Mouse (Mus musculus) frontal cortex, postnatal 10 days (tissue): ENCODE results near the gene Tex46.

Experiments used
- DNase-seq, 2 experiments: peaks; one replicate each; pipeline ENCODE4 v3.0.0; 2022; ENCODE audit warnings: low spot score in 2 of 2, mixed read lengths in 1 of 2

Tex46 gene

DNA sequence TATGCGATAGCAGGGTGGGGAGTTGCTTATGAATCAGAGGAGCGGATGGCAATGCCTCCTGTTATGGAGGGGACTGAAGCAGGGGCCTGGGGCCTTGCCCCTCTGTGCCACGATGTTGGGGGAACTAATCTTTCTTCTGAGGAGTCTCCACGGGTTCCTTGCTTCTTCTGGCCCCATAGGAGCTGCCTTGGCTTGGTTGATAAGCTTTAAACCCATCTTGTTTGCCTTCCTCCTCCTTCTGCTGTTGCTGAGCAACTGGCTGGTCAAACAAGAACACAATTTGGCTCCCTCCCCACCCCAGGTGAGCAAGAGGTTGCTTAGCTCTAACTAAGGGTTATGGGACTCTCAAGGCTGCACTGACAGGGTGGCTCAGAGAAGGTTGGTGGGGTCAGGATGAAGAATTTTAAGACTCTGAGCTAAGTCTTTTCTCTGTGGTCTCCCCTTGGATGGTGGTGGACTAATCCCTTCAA, at the start of gene Tex46:
Gene Tex46, plus strand, starts transcription at position 51 of the 470 bp plus-strand sequence.
- DNase-seq = no peak

DNA sequence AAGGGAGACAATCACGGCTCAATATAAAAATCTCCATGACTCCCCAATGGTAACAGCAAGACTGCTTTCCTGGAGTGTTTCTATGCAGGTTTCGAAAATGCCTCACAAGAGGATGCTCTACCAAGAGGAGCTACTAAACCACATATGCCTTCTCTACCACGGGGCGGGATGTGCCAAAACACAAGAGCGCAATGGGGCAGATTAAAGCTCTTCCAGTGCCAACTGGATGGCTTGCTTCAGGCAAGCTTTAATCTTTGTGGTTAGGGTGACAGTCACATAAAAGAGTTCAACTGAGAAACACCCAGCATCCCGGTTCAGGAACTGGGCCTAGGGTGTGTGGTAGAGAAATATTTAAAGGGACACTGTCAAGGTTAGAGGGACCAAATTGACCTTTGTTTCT, 47.5 kb upstream of the Tex46 start:
- no peak for DNase-seq

DNA sequence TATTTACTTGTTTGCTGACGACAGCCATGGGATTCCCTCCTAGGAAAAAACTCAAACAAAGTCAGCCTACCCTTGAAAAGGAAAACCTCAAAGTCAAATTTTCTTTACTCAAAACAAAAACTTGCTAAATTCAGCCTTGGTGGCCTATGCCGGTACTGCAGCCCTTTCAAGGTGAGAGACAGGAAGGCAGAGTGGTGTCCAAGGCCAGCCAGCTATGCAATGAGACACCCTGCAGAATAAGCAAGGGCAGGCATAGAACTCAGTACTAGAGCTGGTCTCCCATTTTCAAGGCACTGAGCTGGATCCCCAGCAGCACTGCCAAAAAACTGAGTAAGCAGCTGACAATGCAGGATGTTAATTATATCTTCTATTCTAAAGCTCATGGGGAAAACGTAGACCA, 41.6 kb upstream of the Tex46 start:
- no peak for DNase-seq

DNA sequence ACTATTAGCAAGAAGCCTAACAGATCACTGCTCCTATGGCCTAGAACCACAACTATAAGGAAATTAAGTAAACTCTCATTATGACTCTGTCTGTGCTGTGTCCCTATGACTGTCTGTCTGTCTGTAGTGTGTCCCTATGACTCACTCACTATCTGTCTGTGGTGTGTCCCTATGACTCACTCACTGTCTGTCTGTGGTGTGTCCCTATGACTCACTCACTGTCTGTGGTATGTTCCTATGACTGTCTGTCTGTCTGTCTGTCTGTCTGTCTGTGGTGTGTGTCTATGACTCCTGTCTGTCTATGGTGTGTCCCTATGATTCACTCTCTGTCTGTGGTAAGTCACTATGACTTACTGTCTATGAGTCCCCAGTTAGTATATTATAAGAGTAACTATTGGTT, 40.2 kb upstream of the Tex46 start:
- no peak for DNase-seq

DNA sequence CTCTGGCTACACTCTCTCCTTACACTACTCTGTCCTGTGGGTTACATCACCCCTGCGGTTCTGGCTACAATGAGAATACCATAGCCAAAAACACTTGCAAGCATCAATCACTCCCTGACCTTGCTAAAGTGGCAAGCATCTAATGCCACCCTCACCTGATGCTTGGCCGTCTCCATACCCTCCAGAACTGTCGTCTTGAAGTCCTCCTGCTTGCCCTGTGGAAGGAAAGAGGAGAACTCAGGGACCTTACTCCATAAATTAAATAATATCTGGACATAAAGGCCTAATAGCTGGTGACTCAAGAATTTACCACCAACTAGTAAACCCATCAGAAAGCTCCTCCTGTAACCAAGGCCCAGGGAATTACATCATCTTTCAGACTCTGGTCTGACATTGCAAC, 28.4 kb upstream of the Tex46 start:
- no peak for DNase-seq

DNA sequence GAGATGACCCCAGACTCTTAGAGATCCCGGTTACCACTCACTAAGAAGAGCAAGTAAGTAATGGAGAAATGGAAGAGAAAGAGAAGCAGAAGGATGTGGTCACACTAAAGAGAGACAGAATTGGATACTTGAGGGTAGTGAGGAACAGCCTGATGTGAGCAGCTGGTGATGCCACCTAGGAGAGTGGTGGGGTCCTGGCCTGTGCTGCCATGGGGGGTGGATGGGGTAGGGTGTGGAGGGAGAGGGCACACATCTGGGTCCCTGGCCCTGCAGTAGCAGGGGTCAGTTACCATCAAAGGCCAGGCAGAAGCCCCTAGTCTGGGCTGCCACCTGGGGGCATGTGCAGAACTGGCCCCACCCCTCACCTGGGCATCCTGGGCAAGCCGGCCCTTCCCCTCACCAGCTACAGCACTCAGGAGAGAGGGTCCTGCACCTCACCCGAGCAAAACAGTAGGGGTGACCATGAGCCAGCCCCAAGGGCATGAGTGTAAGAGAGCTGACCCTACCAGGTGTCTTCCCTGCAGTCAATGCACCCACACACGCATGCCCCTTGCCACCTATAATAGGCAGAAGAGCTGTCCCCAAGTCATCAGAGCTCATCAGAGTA, 22.9 kb upstream of the Tex46 start:
- DNase-seq = no peak

DNA sequence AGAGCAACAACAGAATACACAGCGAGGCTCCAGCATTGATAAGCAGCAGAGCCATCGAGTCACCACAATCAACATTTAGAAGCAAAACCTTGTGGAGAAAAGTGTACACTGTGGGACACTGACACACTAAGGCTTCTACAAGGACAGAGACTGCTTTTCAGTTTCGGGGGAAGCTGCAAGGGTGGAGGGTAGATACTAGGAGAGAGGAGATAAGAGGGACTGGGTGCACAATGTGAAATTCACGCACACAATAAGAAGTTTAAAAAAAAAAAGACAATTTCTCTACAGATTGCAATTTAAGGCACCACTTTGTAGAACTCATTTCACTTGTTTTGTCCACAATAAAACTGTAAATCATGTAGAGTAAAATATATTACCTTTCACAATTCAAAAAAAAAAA, 22.2 kb upstream of the Tex46 start:
- no peak for DNase-seq

DNA sequence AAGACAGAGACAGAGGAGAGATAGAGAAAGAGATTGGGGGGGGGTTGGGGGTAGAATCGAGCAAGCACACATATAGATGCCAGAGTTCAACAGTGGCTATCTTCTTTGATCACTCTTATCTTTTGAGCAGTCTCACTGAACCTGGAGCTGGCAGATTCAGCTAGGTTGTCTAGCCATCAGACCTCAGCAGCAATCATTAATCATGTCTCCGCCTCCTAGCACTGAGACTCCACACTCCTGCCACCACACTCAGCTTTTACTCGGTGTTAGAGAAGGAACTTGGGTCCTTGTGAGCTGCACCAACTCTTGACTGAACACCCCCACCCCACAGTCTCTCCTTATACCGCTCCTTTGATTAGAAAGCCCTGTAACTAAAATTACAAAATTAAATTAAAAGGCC, 18.1 kb upstream of the Tex46 start:
- no peak for DNase-seq

DNA sequence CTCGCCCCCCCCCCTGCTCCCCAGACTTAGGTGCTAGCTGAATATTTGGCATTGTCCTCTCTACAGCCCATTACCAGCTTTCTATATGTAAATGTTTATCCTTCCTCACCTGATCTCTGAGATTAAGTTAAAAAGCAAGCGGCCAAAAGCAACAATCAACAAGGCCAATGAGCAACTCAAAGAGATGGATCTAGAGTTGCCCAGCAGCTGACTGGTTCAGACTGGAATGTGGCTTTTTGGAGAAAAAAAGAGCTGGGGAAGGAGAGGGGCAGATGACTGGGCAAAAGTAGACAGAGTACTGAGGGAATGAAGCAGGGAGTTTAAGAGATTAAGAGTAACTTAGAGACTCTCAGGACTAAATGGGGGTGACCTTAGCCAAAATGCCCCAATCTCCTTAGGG, 16.2 kb upstream of the Tex46 start:
- DNase-seq = no peak

DNA sequence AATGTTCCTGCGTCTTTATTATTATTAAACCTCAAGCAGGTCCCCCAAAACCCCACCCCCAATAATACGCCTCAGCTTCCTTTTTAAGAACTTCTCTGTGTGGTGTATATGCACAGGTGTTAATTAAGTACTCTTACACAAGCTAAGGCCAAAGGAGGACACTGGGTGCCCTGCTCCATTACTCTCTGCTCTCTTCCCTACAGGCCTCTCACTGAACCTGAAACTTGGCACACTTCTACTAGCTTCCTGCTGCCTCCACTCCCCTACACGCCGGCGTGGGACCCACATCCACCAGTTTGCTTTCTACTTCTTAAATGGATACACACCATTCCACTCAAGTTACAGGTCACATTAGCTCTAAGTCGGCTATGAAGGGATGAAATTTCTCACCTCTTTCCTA, 15.0 kb upstream of the Tex46 start:
- DNase-seq = no peak

DNA sequence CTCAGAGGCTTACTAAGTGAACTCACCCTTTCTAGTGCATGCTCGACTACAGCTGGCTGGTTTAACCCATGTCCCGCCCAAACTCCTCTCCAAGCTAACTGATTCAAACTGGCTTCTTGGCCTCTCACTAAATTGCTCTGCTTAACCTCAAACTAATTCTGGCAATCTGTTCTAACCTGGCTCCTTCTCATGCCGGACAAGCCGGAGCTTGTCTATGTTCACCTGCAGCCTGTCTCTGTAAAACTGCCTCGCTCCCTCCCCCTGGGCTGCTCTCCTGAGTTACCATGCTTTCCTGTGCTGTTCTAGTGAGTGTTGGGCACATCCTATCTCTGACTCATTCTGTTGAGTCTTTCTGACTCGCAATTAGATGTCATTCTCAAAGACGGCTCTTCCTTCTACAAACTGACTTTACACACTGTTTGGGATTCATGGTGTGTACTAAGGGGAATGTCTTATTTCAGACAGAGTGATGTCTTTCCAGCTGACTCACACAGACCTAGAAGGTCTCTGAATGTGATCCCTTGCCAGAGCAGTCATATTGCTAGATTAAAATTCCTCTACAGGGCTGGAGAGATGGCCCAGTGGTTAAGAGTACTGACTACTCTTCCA, 11.9 kb upstream of the Tex46 start:
- DNase-seq = no peak

DNA sequence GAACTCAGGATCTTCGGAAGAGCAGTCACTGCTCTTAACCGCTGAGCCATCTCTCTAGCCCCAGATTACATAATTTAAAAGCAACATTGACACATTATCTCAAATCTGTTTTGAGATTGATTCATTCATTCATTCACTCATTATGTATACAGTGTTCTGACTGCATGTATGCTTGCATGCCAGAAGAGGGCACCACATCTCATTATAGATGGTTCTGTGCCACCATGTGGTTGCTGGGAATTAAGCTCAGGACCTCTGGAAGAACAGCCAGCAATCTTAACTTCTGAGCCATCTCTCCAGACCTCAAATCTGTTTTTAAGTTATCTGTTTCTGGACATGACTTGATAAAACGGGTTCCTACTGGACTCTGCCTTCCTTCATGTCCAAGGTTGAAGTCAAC, 10.4 kb upstream of the Tex46 start:
- DNase-seq = no peak

DNA sequence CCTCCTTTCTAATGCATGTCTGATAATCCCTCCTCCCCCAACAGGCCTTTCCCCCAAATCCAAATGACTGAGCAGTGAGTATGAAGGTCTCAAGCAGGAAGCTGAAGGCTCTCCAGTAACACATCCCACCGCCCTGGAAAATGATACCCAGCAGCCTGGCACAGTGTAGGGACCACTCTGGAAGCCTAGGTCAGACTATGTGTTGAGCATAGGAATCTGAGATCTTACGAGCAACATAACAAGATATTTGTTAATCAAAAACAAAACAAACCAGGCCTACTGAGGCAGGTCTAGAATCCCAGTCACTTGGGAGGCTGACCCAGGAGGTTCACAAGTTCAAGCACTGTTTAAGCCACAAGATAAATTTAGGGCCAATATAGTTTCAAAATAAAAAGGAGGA, 9.7 kb upstream of the Tex46 start:
- no peak for DNase-seq

DNA sequence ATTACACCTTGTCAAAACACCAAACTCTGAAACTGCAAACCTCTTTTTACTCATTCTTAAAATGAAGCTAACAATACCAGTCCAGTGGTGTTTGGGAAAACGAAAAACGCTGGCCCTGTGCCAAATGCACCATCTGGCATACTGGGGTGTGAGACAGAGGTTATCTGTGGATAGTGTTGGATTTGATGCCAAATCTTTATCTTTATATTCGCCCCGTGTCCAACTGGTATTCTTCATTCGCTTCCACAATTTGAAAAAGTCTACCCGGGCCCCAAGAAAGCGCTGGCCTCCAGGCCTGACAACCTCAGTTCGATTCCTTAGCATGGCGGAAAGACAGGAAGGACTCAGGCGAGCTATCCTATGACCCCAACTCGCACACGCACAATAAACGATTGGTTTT, 8.8 kb upstream of the Tex46 start:
- DNase-seq = peak in 1 of 2 experiments; percentile 61

DNA sequence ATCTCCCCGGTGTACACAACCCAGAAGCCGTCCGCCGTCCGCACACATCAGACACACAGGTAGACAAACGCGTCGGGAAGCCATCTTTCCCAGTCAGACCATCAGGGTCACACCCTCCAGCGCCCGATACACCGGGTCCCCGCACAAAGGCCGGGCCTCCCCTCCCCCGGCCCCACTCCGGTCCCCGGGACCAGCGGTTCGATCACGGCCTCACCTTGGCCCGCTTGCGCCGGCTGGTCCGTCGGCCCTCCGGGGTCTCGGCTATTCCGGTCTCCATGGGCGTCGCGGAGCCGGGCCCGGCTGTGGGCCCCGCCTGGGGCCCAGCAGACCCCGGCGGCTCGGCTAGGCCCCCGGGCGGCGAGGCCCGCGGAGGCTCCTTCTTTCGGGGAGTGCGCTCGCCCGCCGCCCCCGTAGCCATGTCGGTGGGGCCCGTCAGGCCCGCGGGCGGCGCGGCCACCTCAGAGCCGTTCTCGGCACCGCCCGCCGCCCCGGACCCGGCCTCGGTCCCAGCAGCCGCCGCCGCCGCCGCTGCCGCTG, 8.2 kb upstream of the Tex46 start:
- peak in 1 of 2 experiments; percentile 44 for DNase-seq

DNA sequence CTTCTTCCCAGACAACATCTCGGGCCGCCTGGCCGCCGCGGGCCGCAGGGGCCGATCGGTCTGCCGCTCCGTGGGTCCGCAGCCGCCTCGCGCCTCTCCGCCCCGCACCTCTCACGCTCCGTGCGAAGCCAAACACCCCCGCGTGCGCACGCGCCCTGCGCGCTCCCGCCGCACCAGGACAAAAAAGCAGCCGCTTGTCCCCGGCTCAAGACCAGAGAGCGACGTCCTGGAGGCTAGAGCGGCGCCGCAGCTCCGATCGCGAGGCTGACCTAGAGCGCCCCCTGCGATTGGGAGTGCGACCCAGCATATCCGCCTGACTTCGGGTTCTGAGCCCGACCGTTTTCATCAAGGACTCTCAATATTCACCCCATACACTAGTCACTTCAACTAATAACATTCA, 7.7 kb upstream of the Tex46 start, which contains the start of gene Kdm1a:
Gene Kdm1a, minus strand, starts transcription at position 156 of the 400 bp plus-strand sequence.
- peak; percentile 86 to 94 for DNase-seq

DNA sequence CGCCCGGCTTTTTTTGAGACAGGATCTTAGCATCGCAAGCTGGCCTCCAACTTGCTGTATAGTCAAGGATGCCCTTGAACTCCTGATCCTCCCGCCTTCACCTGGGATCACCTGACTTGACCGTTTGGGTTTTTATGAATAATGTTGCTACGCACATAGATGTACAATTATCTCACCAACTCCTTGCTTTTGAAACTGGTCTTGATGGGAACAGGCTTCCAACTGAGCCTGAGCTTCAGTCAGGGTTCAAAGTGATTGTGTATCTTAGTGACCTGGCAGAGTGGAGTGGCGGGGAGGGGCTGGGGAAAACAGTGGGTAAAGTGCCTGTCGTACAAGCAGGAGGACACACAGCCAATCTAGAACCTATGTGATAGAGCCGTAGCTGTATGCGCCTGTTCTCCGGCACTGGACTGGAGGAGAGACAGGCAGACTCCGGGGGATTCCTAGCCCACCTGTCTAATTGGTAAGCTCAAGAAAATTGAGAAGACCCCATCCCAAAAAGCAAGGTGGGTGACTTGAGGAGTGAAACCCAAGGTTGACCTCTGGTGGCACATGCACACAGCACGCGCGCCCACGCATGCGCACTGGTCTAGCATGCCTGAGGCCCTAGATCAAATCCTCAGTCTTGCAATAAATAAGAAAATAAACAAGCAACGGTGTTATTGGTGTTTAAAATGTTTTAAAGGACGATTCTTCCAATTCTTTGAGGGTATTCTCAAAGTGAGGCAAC, 4.3 kb upstream of the Tex46 start:
- no peak for DNase-seq

DNA sequence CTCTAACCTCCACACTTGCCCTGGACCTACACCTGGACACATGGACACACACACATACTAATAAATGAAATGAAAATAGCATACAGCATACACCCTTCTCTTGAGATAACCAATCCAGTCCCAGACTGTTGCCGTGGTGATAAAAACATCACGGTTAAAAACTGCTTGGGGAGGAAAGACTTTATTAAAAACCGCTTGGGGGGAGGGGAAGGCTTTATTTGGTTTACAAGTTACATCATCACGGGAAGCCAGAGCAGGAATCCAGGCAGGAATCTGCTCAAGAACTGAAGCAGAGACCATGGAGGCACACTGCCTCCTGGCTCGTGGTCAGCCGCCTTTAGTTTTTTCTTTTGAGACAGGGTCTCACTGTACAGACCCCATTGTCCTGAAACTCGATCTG, 3.4 kb downstream of the Tex46 start:
- DNase-seq = no peak

DNA sequence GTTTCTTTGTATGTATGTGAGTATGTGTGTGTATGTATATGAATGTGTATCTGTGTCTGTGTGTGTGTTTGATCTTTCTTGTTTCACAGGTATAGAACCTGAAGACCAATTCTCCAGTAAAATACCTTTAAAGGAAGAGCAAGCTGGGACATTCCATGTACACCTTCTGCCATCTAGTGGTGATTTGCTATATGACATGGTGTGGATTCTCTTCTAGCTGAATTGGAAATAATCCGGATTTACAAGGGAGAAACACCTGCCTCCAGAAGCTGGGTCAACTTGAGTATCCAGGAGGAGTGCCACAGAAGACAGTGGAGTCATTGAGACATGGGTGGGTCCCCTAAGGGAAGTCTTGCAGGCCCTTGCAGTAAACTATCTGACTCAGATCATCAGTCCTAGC, 11.1 kb downstream of the Tex46 start:
- no peak for DNase-seq

DNA sequence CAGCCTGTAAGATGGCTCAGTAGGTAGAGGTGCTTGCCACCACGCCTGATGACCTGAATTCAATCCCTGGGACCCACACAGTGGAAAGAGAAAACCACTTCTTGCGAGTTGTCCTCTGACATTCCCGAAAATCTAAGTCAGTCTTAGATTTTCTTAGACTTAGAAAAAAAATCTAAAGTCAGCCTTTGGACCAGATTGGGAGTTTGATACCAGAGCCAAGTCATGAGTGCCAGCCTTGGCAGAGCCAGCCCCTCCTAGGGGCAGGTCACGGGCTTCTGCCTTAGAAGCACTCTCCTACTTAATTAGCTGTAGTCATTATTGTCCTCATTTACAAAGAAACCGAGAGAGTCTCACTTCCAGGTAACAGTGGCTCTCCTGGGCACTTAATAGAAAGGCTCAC, 11.7 kb downstream of the Tex46 start:
- DNase-seq = no peak

DNA sequence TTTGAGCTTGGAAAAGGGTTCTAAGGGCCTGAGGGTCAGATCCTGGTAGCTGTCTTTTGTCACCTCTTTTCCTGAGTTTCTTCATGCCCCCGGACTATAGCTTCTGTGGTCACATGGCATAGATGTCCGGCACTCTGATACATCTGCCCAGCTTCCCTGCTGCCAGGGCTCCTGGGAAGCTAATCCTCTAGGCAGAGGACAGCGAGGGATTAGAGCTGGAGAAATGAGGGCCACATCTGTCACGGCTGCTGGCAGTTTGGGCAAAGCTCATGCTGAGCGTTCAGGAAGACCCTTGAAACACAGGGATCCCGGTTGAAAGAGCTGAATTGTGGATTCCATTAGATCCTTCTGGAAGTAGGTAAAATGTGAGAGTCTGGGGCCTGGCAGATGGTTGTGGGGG, 12.2 kb downstream of the Tex46 start, which contains the start of gene Lactbl1:
Gene Lactbl1, plus strand, starts transcription at position 234 of the 400 bp plus-strand sequence.
- DNase-seq = no peak

DNA sequence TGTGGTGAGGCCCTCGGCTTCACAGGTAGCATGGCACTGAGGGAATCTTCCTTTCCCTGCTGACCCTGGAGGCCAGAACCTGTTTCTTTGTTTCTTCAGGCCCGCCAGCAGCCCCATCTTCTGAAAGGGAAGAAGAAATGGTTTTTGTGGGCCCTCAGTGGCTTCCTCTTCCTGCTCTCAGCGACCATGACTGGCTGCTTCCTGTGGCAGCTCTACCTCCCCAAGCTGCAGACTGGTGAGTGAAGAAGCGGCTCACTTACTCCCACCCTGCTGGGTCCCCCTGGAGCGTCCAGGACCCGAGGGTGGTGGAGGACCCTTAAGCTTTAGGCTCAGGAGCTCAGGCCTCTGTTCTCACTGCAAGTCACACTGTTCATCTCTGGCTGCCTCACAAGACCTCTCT, 16.4 kb downstream of the Tex46 start:
- no peak for DNase-seq
